Mouse (Mus musculus) bone marrow macrophage, adult 2 months (primary cell): Measurements from ENCODE around the gene Chmp6.

Experiments used
- CTCF ChIP-seq: IDR thresholded peaks from 2 replicates; pipeline ENCODE4 v1.5.1; 2012; ENCODE audit warnings: low read depth, mild to moderate bottlenecking, low read length, moderate library complexity
- POLR2A ChIP-seq: IDR thresholded peaks from 2 replicates; pipeline ENCODE4 v1.6.1; 2012; ENCODE audit warnings: mild to moderate bottlenecking, low read depth, low read length, borderline replicate concordance

DNA sequence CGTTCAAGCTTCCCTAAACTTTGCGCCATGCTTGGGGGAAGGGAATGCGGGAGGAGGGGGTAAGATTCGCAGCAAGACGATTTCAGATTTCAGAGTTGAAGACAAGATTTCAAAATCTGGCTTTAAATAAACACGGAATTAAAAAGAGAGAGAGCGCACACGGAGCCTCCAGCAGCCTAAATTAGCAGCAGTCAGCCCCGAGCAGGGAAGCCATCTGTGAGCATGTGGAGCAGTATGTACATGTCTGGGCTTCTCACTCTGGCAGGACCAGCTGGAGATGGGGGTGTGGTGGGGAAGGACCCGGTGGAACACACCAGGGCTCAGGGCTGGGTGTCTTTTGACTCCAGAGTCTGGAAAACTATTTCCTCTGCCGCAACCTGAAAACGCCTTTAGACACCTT lies 24.0 kb downstream of the Chmp6 start:
- no peak for TF ChIP-seq POLR2A
- TF ChIP-seq CTCF: no peak
